Mouse (Mus musculus): ENCODE data around the gene Mindy3. TPM values are rescaled to one million over a fixed set of nuclear protein-coding genes. Genes with fewer than 3 reads are reported as not detected.

The Mindy3 gene
- total RNA-seq, 2 experiments from 2014 or later: 96.0 to 101 TPM

- peak in 1 of 2 experiments; percentile 37 for DNase-seq
Measured at GRCm38 (mm10) chr2:12300449-12301228, 118.6 kb downstream of the Mindy3 start.

- DNase-seq: no peak
Measured at GRCm38 (mm10) chr2:12297287-12297686, 122.0 kb downstream of the Mindy3 start.

Other genes starting within 250 kb of the Mindy3 start
- 10 to 100 TPM; 23.6 to 28.1 TPM for gene Itga8, start 117.5 kb downstream of the Mindy3 start, total RNA-seq (2021)

All from layer of hippocampus, postnatal 36 days (tissue).